Mouse (Mus musculus) gastrocnemius, adult 8-10 months (tissue): ENCODE measurements around the gene Ubc. TPM values are rescaled to one million over a fixed set of nuclear protein-coding genes. Genes with fewer than 3 reads are reported as not detected.
A peak's percentile ranks its signal among the peaks of the same experiment; 100 is the strongest.
"Not testable (repeated sequence)": the region's sequence is repeated elsewhere in the genome, so short reads cannot be mapped to it uniquely, and the experiment has no call there.

ENCODE experiments used
- DNase-seq, 2 experiments: peaks; one replicate each; pipeline ENCODE4 v3.0.0; 2022; ENCODE audit warnings: low spot score in 2 of 2
- total RNA-seq, 4 experiments: library from RNA; stranded (reverse); gene quantifications; 2 replicates each; pipeline ENCODE4 v1.2.4; 2022

The Ubc gene
- total RNA-seq, 4 experiments from 2014 or later, result 1,167 to 1,677 (median 1,560) TPM

DNA sequence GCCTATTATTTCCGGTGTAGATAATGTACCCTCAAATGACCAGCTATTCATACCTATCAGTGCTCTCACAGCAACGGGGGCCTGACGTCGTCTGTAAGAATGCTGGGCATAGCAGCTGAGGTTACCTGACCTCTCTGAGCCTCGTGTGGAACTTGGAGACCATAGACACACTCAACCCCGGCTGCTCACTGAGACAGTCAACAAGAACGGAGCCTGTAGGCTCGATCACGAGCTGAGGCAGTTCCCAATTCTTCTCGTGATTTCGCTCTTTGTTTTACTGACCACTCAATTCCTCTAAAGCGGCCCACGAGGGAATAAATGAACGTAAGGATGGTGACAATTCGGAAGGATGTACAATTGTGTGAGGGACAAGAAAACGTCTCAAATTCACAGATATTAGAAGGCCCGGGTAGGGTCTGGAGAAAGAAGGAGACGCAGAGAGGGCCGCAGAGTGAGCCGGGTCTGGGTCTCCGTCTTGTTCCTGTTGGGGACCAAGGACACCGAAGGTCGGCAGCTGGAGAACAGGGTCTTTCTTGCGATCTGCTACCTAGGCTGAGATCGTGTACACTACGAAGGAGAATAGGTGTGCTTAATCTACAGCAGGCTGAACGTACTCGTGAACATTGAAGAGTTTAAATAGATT, 15.0 kb upstream of the Ubc start:
- peak; percentile 42 to 45 for DNase-seq

DNA sequence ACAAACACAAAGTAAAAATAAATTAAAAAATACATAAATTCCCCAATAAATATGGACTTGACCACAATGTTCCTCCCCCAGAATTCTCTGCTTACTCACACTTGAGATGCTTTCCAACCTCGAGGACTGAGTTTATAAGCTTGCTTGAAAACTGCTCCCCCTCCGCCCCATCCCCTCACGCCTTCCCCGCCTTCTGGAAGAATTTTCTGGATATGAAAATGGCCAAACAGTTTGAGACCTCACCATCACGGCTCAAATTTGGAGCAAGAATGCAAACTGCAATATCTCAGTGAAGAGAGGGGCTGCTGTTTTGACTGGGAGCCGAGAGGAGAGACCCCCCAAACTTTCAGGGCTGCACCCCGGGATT, 14.5 kb upstream of the Ubc start:
- no peak for DNase-seq

DNA sequence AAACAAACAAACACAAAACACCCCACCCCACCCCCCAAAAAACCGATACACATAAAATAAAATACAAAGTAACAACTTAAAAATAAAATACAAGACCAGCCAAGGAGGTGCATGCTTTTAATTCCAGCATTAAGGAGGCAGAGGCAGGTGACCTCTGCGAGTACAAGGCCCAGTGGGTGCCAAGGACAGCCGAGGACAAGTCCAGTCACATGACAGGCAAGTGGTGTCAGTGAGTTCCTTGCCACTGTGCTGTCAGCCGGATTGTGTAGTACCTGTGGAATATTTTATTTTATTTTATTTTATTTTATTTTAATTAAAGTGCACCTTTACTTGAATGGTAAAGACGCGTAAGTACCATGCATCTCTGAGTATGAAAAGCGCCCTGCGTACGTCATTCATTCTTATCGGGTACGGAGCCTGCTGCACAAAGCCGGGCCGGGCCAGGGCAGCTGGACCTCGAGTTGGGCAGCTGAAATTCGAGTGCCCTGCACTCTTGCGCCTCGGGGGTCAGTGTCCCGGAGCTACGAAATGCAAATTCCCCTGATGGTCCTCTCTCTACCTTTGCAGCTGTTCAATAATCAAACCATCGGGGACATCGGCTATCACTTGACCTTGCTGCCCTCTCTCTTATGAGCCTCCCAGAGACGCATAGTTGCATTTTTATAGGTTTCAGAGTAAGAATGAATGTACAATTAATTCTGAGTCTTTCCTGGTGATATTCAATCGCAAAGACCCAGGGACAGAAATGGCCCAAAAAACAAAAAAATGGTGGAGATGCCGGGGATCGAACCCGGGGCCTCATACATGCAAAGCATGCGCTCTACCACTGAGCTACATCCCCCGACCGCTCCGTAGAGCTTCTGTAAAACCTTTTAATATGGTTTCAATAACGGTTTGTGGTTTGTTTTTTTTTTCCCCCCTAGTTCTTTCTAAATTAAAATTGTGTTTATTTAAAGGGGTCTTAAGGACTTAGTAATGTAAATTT, 13.8 kb upstream of the Ubc start:
- DNase-seq, result peak in 1 of 2 experiments; percentile 60

DNA sequence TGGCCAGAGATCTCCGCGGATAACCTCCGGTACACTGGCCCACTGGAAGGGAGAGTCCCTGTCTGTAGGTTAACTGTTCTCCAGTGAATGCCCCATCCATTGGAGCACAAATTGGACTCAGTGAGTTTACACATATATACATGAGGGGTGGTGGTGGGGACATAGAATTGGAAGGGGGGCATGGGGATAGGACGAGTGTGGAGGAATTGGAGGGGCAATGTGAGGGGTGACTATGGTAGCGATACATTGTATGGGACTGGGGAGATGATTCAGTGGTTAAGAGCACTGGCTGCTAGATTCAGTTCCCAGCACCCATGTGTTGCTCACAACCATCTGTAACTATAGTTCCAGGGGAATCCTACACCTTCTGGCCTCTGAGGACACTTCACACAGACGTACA, 13.0 kb upstream of the Ubc start:
- DNase-seq, result no peak

DNA sequence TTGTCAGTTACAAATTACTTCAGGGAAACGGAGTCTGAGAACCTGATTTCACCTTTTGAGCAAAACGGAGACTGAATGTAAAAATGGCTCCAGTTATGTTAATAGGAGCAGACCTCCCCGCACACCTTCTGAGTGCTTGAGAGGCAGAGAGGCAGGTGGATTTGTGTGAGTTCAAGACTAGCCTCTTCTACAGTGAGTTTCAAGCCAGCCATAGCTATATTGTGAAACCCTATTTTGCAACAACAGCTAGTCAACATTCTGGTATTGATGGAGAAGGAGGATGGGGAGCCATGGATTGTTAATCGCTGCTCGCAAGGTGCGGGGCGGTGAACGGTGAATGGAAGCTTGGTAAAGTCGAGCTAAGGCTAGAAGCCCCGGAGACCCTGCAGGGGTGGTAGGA, 12.5 kb upstream of the Ubc start:
- no peak for DNase-seq

DNA sequence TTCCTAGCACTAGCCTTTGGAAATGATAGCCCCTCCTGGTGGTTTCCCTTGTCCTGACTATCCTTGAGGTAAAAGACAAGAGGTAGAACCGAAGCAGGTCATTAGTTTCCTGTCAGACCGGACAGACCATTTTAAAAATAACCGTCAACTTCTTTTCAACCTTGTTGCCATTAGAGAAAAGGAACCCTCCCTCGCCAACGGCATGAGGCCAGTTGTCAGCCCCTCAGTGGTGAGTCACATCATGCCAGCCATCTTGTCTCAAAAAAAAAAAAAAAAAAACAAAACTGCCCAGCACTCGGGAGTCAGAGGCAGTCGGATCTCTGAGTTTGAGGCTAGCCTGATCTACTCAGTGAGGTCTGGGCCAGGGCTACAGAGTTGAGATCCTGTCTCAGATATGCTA, 10.9 kb upstream of the Ubc start:
- no peak for DNase-seq

DNA sequence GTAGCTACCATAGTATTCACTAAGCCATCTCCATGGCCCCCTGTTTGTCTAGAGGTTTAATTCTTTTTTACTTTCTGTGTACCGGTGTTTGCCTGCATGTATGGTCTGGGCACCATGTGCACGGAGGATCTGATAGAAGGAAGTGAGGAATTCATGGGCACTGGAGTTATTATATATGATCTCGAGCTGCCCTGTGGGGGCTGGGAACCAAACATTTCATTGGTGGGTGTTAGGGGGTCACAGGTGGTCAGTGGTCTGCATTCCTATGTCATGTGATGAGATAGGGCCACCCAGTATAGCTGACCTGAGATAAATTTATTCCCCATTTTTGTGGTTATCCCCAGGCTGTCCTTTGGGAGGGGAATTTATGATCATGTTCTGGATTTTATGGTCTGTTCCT, 5.0 kb upstream of the Ubc start:
- DNase-seq, result no peak

DNA sequence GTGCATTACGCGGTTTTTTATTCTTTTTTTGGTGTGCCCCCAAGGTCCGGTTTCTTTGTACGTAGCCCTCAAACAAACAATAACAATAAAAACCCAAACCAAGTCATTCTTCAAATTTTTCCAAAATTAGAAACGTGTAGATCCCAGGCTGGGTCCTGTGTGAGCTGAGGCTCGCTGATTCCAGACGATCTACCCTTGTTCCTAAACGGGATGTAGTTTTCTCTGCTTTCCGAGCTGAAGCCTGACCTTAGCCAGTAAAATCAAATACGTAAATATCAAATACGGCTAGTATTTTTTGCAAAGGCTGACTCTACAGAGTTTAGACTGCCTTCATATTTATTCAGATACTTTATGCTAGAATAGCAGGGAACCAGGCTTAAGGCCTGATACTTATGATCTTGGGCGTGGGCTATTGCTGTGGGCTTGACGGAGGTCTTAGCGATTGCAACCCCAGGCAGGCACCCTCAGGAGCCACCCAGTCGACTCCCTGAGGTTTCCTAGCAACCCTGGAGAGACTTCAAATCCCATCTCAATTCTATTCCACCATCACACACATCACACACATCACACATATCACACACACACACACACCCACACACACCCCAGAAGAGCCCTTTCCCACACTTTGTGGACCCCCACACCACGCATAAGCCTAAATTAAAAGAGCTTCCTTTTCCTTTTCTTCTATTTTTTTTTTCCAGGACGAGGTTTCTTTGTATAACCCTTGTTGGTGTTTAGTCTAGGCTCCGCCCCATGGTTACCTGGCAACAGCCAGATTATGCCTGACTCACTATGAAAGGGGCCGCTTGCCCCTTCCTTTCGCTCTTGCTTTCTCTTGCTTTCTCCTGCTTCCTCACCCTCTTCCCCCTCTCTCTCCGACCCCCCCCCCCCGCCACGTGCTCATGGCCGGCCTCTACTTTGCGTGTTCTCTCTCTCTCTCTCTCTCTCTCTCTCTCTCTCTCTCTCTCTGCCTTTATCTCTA, 3.9 kb upstream of the Ubc start:
- peak; percentile 69 to 72 for DNase-seq

DNA sequence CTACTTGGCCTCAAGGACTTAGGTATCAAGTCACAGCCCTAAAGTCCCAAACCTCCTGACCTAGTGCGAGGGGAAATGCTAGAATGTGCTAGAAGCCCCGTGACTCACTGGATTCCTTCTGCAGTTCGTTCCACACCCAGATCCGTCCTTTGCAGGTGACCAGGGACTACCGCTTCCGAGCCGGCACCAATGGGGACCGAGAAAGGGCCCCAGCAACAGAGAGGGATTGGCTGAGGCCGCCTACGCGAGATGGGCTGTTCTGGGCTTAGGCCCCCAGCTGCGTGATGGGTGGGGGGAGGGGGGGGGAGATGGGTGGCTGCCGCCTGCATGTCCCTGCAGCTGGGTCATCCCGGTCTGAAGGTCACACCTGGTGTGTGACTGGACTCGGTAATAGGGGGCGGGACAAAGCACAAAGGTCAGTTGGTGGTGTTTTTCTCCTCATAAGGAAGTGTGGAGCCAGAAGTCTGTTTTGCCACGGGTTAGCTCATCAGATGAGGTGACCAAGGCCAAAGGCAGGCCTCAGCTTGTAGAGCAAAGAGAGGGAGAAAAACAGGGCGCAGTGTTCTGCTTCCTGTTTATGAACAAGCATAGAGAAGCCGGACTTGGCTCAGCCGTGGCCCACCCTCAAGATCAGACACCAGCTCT, 3.1 kb upstream of the Ubc start:
- DNase-seq, result peak; percentile 94 to 97

DNA sequence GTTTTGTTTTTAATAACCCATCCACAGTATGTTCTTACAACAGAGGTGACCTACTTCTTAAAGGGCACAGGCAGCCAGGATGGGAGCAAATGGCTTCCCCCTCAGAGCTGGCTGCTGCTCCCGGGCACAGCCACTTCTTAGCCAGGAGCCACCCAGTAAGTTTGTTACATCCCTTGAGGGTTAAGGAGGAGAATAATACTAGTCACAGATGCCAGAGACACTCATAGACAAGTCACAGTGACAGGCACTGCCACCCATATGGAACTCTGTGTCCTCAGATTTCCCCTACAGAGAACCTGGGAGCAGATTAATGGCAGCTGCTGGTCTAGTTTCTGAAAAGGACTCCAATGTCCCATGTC, 2.6 kb upstream of the Ubc start:
- no peak for DNase-seq

DNA sequence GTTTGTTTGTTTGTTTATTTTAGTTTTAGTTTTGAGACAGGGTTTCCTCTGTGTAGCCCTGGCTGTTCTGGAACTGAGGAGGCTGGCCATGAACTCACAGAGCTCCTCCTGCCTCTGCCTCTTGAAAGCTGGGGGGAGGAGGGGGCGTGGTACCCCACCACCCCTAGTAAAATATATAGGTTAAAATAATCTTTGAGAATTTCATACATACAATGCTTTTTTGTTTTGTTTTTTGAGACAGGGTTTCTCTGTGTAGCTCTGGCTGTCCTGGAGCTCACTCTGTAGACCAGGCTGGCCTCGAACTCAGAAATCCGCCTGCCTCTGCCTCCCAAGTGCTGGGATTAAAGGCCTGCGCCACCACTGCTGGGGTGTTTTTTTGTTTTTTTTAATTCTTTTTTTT, 2.2 kb upstream of the Ubc start:
- not testable (repeated sequence) for DNase-seq

DNA sequence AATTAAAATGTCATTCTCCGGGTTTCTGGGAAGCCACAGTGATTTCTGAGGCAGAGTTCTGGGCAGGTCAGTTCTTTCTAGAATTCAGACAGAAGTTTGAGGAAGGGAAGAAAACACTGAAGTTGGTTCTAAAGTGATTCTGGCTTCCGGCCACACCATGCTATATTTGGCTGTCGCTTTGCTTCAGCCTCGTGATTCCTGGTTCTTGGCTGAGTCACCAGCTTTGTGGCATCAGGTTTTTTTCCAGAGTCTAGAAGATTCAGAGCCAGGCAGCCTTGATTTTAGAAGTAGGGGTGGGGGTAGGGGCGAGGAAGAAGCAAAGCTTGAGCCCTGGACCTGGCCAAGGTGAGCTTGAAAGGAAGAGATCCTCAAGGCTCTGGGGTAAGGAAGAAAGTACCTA, 1.6 kb upstream of the Ubc start:
- peak; percentile 50 to 67 for DNase-seq

DNA sequence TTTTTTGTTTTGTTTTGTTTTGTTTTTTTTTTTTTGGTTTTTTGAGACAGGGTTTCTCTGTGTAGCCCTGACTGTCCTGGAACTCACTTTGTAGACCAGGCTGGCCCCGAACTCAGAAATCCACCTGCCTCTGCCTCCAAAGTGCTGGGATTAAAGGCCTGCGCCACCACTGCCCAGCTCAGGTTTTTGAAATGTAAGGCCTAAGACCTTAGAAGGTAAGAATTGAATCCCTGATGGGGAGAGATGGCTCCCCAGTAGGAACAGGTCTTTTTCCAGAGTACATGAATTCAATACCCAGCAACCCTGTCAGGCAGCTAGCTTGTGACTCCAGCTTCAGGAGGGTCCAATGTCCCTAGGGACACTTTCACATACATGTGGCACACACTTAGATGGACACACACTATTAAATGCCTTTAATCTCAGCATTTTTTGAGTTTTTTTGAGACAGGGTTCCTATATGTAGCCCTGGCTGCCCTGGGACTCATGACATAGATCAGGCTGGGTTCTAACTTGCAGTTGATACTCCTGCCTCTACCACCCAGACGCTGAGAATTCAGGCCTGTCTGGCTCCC, 990 bp upstream of the Ubc start:
- no peak for DNase-seq

DNA sequence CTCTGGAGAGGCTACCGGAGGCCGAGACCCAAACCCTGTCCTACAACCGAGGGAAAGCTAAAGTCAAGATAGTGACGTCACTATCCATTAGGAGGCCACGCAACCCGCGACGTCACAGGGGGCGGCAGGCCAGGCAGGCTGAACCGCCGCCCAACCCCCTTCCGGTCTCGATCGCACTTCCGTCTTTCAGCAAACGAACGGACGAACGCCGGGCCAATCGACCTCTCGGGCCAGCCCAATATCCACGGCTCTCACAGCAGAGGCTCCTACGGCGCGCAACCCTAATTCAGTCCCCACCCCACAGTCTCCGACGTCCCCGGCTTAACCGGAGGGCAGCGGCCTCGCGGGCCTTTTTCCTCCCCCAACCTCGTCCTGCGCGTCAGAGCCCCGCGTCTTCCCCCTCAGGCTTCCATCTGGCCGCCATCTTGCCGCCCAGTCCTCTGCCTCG, 847 bp downstream of the Ubc start, which contains the start of gene Gm10382:
Gm10382 (plus strand) TSS at position 192 of the 448 bp plus-strand sequence.
- DNase-seq, result peak; percentile 73 to 82

DNA sequence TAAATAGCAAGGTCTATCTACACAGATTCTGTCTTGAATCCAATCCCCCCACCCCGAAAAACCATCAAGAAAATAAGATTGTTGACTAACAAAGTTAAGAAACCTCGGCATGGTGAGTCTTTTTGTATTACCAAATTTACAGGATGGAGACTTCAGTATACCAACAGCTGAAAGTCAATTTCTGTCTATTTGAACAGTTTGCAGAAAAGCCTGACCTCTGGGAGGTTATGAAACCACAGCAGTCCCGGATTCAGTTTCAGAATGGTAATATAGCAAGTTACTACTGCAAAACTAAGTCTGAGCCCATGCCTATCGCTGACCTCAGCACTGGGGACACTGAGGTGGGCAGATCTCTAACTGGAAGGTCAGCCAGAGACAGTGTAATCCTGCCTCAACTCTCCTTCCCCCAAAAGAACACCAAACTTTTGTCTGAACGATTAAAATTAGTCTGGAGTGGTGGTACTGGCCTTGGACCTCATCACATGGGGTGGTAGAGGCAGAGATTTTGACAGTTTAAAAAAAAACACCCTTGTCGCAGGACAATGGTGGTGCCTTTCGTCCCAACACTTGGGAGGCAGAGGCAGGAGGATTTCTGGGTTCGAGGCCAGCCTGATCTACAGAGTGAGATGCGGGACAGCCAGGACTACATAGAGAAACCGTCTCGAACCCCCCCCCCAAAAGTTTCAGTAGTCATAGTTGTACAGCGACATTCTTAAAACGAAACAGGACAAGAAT, 1.5 kb downstream of the Ubc start:
- no peak for DNase-seq

DNA sequence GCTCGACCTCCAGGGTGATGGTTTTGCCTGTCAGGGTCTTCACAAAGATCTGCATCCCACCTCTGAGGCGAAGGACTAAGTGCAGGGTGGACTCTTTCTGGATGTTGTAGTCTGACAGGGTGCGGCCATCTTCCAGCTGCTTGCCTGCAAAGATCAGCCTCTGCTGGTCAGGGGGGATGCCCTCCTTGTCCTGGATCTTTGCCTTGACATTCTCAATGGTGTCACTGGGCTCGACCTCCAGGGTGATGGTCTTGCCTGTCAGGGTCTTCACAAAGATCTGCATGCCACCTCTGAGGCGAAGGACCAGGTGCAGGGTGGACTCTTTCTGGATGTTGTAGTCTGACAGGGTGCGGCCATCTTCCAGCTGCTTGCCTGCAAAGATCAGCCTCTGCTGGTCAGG, 2.7 kb downstream of the Ubc start:
- not testable (repeated sequence) for DNase-seq

DNA sequence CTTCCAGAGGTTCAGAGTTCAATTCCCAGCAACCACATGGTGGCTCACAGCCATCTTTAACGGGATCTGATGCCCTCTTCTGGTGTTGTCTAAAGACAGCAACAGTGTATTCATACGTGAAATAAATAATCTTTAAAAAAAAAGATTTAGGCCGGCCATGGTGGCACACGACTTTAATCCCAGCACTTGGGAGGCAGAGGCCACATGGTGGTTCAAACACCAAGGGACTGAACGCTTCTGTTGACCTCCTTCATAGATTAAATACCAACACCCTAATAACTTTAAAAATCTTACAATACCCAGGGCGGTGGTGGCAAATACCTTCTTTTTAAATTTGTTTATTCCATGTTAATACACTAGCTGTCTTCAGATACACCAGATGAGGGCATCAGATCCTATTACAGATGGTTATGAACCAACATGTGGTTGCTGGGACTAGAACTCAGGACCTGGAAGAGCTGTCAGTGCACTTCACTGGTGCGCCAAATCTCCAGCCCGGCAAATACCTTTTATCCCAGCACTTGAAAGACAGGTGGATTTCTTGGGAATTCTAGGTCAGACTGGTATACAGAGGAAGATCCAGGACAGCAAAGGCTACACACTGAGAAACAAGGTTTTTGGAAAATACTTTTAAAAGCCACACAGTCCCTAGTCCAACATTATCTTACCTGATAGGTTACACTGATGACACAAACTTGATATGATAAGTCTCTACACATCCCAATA, 4.6 kb downstream of the Ubc start:
- no peak for DNase-seq

DNA sequence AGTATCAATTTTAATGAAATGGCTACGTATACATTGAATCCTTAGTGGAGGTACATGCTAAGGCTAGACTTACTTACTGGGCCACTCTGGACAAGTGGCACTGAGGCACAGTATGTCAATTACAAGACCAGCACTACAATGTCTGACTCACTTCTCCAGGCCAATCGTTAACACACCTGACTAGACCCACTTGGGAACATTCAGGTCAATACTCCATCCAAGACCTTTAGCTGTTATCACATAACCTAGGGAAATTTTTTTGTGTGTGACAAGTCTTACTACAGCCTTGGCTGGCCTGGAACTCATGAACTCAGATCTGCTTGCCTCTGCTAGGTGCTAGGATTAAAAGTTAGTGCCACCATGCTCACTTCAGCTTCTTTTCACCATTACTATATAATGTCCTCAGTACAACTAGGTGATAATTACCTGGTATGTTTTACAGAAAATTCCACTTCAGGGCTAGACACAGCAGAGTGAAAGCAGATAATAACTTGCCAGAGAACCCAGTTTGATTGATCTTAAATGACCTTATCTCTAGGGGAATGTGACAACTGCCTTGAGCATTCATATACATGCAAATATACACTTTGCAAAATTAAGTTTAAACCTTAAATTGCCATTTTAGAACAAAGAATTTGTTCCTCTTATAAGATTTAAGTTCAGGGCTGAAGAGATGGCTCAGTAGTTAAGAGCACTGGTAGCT, 5.3 kb downstream of the Ubc start:
- DNase-seq, result no peak
